Mouse (Mus musculus): ENCODE data around the gene Vmn2r47. TPM values are rescaled to one million over a fixed set of nuclear protein-coding genes. Genes with fewer than 3 reads are reported as not detected.
"Not testable (repeated sequence)": the region's sequence is repeated elsewhere in the genome, so short reads cannot be mapped to it uniquely, and the experiment has no call there.

The Vmn2r47 gene
- polyA plus RNA-seq (2016; fragmentation: Nextera tagmentation; extraction: Ambion mirVana), result not detected in 2 replicates

DNA sequence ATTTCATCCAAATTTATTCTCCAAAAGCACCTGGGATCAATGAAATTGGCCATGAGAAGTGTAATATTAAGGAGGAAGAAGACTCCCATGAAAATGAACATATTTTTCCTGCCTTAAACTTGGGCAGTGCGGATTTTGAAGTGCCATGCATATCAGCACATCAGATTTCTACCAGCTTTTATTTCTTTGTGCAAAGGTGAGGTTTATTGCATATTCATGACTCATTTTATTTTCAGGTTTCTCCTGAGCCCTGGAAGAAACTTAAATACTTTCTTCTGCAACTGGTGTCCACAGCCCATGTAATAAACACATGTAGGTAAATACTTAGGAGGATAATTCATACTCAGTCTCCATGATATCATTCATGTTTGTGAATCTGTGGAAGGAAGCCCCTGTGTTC lies at the start of gene Vmn2r47:
Gene Vmn2r47 (minus strand): TSS at position 101 of the 400 bp plus-strand sequence.
- H3K27me3 ChIP-seq (replicated peaks); H3K4me3 ChIP-seq; H3K9me3 ChIP-seq (replicated peaks); H3K4me2 ChIP-seq; ATAC-seq (ENCODE audit: insufficient number of reproducible peaks, low FRiP score); H3K27ac ChIP-seq (ENCODE audit: poor library complexity, severe bottlenecking); H3K9ac ChIP-seq; H3K4me1 ChIP-seq (replicated peaks); H3K36me3 ChIP-seq: not testable (repeated sequence)
- WGBS, result no CpG with 5 or more reads among the region's 1 CpGs

DNA sequence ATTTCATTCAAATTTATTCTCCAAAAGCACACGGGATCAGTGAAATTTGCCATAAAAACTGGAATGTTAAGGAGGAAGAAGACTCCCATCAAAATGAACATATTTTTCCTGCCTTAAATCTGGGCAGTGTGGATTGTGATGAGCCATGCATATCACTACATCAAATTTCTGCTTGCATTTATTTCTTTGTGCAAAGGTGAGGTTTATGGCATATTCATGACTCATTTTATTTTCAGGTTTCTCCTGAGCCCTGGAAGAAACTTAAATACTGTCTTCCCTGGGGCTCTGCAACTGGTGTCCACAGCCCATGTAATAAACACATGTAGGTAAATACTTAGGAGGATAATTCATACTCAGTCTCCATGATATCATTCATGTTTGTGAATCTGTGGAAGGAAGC lies 70.7 kb downstream of the Vmn2r47 start, which contains the start of gene Vmn2r46:
Gene Vmn2r46 (minus strand): TSS at position 101 of the 400 bp plus-strand sequence.
- H3K4me1 ChIP-seq (replicated peaks); ATAC-seq (ENCODE audit: insufficient number of reproducible peaks, low FRiP score); H3K9me3 ChIP-seq (replicated peaks); H3K27ac ChIP-seq (ENCODE audit: poor library complexity, severe bottlenecking); H3K4me3 ChIP-seq; H3K9ac ChIP-seq; H3K36me3 ChIP-seq; H3K4me2 ChIP-seq; H3K27me3 ChIP-seq (replicated peaks): not testable (repeated sequence)
- WGBS, result no CpG with 5 or more reads among the region's 1 CpGs

Other genes with a start within 250 kb of the Vmn2r47 start
- gene Vmn2r46, start 70.8 kb downstream of the Vmn2r47 start, polyA plus RNA-seq (2016; fragmentation: Nextera tagmentation; extraction: Ambion mirVana), result not detected in 2 replicates
- gene Vmn2r48, start 112.3 kb upstream of the Vmn2r47 start, polyA plus RNA-seq (2016; fragmentation: Nextera tagmentation; extraction: Ambion mirVana), result not detected in 2 replicates
- gene Vmn2r49, start 150.9 kb upstream of the Vmn2r47 start, polyA plus RNA-seq (2016; fragmentation: Nextera tagmentation; extraction: Ambion mirVana), result not detected in 2 replicates
- not detected in 2 replicates for gene Vmn2r50, start 212.0 kb upstream of the Vmn2r47 start, polyA plus RNA-seq (2016; fragmentation: Nextera tagmentation; extraction: Ambion mirVana)